Mouse (Mus musculus) MEL (cell line): ENCODE measurements around the gene Cmtr2.

Experiments
- CTCF ChIP-seq, 3 experiments: IDR thresholded peaks in 2 of 3; conservative IDR thresholded peaks in 1 of 3; 2 replicates each; pipeline ENCODE4 v1.5.1; 2011 to 2012; ENCODE audit warnings: low read length in 3 of 3, low read depth in 2 of 3, mild to moderate bottlenecking in 2 of 3, improper control_type of control experiment in 1 of 3, inconsistent platforms in 1 of 3, mixed read lengths in 1 of 3, moderate library complexity in 1 of 3; ENCODE audit not compliant: control insufficient read depth in 1 of 3, insufficient read depth in 1 of 3, poor library complexity in 1 of 3, severe bottlenecking in 1 of 3
- NRF1 ChIP-seq: IDR thresholded peaks from 2 replicates; pipeline ENCODE4 v1.6.1; 2014; ENCODE audit warnings: low read depth, mild to moderate bottlenecking, inconsistent platforms, low read length, improper control_type of control experiment, moderate library complexity; ENCODE audit not compliant: poor library complexity, insufficient read depth, severe bottlenecking
- SIN3A ChIP-seq: IDR thresholded peaks from 2 replicates; pipeline ENCODE4 v1.6.1; 2012; ENCODE audit warnings: low read length, improper control_type of control experiment, inconsistent platforms
- TAL1 ChIP-seq: IDR thresholded peaks from 2 replicates; pipeline ENCODE4 v1.6.1; 2012; ENCODE audit warnings: mild to moderate bottlenecking, inconsistent platforms, low read length, moderate library complexity, mixed read lengths

DNA sequence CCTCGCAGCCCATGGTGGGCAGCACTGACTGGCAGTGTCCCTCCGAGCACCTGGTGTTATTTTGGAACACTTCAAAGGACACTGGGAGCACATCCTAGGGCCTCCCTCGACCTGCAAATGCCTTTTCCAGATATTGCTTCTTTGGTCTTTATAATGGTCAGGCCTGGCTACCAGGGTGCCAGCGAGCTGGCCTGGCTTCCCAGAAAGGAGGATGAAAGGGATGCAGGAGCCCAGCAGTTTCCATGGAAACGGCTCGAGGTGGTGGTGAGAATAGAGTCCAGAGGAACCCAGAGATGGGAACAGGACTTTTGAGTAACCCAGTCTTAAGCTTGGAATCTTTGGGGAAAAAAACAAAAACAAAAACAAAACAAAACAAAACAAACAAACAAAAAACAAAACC, 43.3 kb upstream of the Cmtr2 start:
- TF ChIP-seq SIN3A (no peak), NRF1 (no peak), TAL1 (no peak), CTCF (IDR thresholded peaks at IDR 0.05 in 2 of 3, conservative IDR thresholded peaks at IDR 0.05 in 1 of 3; ENCODE audit: control insufficient read depth in 1 of 3, insufficient read depth in 1 of 3, low read depth in 2 of 3, low read length in 3 of 3, poor library complexity in 1 of 3, severe bottlenecking in 1 of 3) (no peak)
